Mouse (Mus musculus): ENCODE data around the gene Pdgfra. TPM values are rescaled to one million over a fixed set of nuclear protein-coding genes. Genes with fewer than 3 reads are reported as not detected.

Pdgfra gene
- polyA plus RNA-seq, 1 experiment from 2014 or later: 48.1 TPM

DNA sequence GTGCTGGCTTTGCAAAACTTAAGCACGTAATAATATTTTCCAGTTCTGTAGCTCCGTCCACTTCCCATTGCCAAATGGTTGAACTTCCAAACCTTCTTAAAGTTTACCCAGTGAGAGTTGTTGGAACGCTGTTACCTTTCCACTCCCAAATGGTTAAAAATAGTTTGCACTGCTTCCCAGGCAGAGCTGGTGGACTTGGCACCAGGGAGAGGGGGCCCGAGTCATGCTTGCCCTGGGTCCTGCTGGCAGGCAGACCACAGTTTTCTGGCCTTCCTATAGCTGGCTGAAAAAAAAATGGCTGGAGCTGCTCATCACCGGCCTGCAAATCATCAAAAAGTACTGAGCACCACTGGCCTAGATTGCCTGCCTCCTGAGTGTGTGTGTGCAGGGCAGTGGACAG lies 32.0 kb downstream of the Pdgfra start:
- no peak overlapping the region for H3K27ac ChIP-seq (ENCODE audit: low read depth)
- DNase-seq: no peak
- no peak overlapping the region for H3K4me2 ChIP-seq
- no peaks in the 10 kb centered on the region for H3K9me3 ChIP-seq (ENCODE audit: low read depth, low read length)
- TF ChIP-seq CTCF (IDR thresholded peaks at IDR 0.05; ENCODE audit: low read depth): no peak
- H3K9ac ChIP-seq: no peak overlapping the region
- no peak overlapping the region for H3K4me3 ChIP-seq (ENCODE audit: low read depth, low read length)
- ATAC-seq (ENCODE audit: insufficient read depth): no peak
- no peaks in the 10 kb centered on the region for H3K27me3 ChIP-seq (ENCODE audit: insufficient read depth, low read length)
- 78% methylated on average over 5 of the region's 5 CpGs for WGBS
- H3K4me1 ChIP-seq (ENCODE audit: insufficient read depth): no peaks in the 10 kb centered on the region
- H3K36me3 ChIP-seq (ENCODE audit: insufficient read depth): peaks cover 80% of the 10 kb centered on the region

GRCm38 (mm10) chr5:75184693-75185235 lies 32.7 kb downstream of the Pdgfra start:
- ATAC-seq (ENCODE audit: insufficient read depth) (no peak), DNase-seq (no peak)
- H3K9me3 ChIP-seq (ENCODE audit: low read depth, low read length): no peaks in the 10 kb centered on the region
- H3K27ac ChIP-seq (ENCODE audit: low read depth): no peak overlapping the region
- no peak overlapping the region for H3K4me2 ChIP-seq
- no peak overlapping the region for H3K9ac ChIP-seq
- H3K27me3 ChIP-seq (ENCODE audit: insufficient read depth, low read length): no peaks in the 10 kb centered on the region
- no peak overlapping the region for H3K4me3 ChIP-seq (ENCODE audit: low read depth, low read length)
- WGBS: 66% methylated on average over 7 of the region's 7 CpGs
- no peak for TF ChIP-seq CTCF (IDR thresholded peaks at IDR 0.05; ENCODE audit: low read depth)
- H3K36me3 ChIP-seq (ENCODE audit: insufficient read depth): peaks cover 81% of the 10 kb centered on the region
- H3K4me1 ChIP-seq (ENCODE audit: insufficient read depth): no peaks in the 10 kb centered on the region

DNA sequence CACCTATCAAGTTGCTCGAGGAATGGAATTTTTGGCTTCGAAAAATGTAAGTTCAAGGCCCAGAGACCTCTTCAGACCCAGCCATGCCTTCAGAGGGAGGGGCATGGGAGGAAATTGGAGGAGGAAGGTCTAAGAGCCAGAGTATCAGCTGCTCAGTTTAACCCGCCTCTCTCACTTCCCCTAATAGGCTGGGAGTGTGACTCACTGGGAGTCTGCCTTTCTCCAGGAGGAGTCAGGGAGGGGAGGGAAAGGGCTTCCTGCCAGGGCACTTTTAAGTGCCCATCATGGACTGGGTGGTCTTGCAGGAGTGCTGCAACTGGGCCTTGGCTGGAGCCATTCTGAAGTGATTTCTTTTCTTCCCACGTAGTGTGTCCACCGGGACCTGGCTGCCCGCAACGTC lies 33.5 kb downstream of the Pdgfra start:
- peak; percentile 28 for DNase-seq
- 74% methylated on average over 7 of the region's 7 CpGs for WGBS
- Histone ChIP-seq H3K4me2 (no peak overlapping the region), H3K27me3 (ENCODE audit: insufficient read depth, low read length) (no peaks in the 10 kb centered on the region), H3K27ac (ENCODE audit: low read depth) (no peak overlapping the region), H3K36me3 (ENCODE audit: insufficient read depth) (peaks cover 78% of the 10 kb centered on the region), H3K4me1 (ENCODE audit: insufficient read depth) (no peaks in the 10 kb centered on the region), H3K9ac (no peak overlapping the region), H3K9me3 (ENCODE audit: low read depth, low read length) (no peaks in the 10 kb centered on the region), H3K4me3 (ENCODE audit: low read depth, low read length) (no peak overlapping the region)
- TF ChIP-seq CTCF (IDR thresholded peaks at IDR 0.05; ENCODE audit: low read depth): no peak
- ATAC-seq (ENCODE audit: insufficient read depth): peak; percentile 52

DNA sequence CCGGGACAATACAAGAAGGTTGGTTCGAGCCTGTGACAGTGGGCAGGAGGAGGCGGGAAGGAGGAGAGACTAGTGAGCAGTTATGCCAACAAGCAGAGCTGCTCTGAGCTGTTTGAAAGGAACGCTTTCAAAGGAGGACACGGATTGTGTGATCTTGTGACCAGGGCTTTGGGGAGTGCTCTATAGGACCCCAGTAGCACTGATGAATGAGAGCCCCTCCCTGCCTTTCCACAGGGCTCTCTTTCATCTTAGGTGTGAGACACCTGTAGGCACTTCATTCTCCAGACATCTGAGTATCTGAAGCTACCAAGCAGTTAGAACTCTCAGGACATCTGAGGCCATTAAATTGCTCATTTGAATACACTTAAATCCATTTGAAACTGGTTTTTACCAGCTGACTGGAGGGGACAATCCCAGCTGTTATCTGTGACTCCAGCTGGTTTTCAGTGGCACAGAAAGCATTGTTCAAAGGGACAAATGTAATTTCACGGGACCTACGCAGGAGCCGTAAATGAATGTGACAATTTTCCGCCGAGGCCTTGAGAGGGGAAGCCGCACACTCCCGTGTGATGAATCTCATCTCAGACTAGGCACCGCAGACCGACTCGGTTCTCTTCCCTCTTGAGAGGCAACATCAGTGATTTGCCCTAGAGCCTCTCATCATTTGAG lies 37.4 kb downstream of the Pdgfra start:
- TF ChIP-seq CTCF (IDR thresholded peaks at IDR 0.05; ENCODE audit: low read depth): no peak
- DNase-seq: no peak
- Histone ChIP-seq H3K27me3 (ENCODE audit: insufficient read depth, low read length) (no peaks in the 10 kb centered on the region), H3K27ac (ENCODE audit: low read depth) (no peak overlapping the region), H3K4me2 (no peak overlapping the region), H3K9ac (no peak overlapping the region), H3K4me3 (ENCODE audit: low read depth, low read length) (no peak overlapping the region), H3K9me3 (ENCODE audit: low read depth, low read length) (no peaks in the 10 kb centered on the region), H3K4me1 (ENCODE audit: insufficient read depth) (no peaks in the 10 kb centered on the region), H3K36me3 (ENCODE audit: insufficient read depth) (peaks cover 77% of the 10 kb centered on the region)
- 83% methylated on average over 15 of the region's 15 CpGs for WGBS
- no peak for ATAC-seq (ENCODE audit: insufficient read depth)

DNA sequence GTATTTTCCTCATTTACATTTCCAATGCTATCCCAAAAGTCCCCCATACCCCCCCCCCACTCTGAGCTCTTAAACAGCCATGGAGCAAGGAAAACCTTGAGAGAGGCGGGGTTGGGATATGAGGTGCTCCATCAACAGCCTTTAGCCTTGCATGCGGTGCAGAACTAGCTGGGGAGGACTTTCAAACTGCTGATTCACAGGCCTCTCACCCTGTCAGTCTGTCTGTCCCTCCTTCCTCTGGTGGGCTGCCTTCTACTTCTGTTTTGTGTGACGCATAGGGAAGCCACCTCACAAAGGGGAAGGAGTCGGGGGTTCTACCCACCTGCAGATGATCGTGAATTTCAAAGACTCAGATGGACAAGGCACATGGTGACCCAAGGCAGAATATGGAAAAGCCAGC lies 41.0 kb downstream of the Pdgfra start:
- Histone ChIP-seq H3K27ac (ENCODE audit: low read depth) (no peak overlapping the region), H3K9ac (no peak overlapping the region), H3K4me2 (no peak overlapping the region), H3K36me3 (ENCODE audit: insufficient read depth) (peaks cover 76% of the 10 kb centered on the region), H3K4me1 (ENCODE audit: insufficient read depth) (no peaks in the 10 kb centered on the region), H3K9me3 (ENCODE audit: low read depth, low read length) (no peaks in the 10 kb centered on the region), H3K4me3 (ENCODE audit: low read depth, low read length) (no peak overlapping the region), H3K27me3 (ENCODE audit: insufficient read depth, low read length) (no peaks in the 10 kb centered on the region)
- no peak for ATAC-seq (ENCODE audit: insufficient read depth)
- 90% methylated on average over 5 of the region's 5 CpGs for whole genome bisulfite sequencing
- no peak for TF ChIP-seq CTCF (IDR thresholded peaks at IDR 0.05; ENCODE audit: low read depth)
- no peak for DNase-seq

GRCm38 (mm10) chr5:75198413-75198812 lies 46.3 kb downstream of the Pdgfra start:
- H3K27ac ChIP-seq (ENCODE audit: low read depth): no peak overlapping the region
- H3K9ac ChIP-seq: no peak overlapping the region
- H3K9me3 ChIP-seq (ENCODE audit: low read depth, low read length): no peaks in the 10 kb centered on the region
- WGBS: 75% methylated on average over 8 of the region's 8 CpGs
- H3K4me2 ChIP-seq: no peak overlapping the region
- TF ChIP-seq CTCF (IDR thresholded peaks at IDR 0.05; ENCODE audit: low read depth): no peak
- no peak for DNase-seq
- H3K4me1 ChIP-seq (ENCODE audit: insufficient read depth): no peaks in the 10 kb centered on the region
- H3K27me3 ChIP-seq (ENCODE audit: insufficient read depth, low read length): no peaks in the 10 kb centered on the region
- H3K4me3 ChIP-seq (ENCODE audit: low read depth, low read length): no peak overlapping the region
- no peak for ATAC-seq (ENCODE audit: insufficient read depth)
- H3K36me3 ChIP-seq (ENCODE audit: insufficient read depth): peaks cover 48% of the 10 kb centered on the region

GRCm38 (mm10) chr5:75199698-75200365 lies 47.7 kb downstream of the Pdgfra start:
- Histone ChIP-seq H3K9ac (no peak overlapping the region), H3K9me3 (ENCODE audit: low read depth, low read length) (no peaks in the 10 kb centered on the region), H3K27me3 (ENCODE audit: insufficient read depth, low read length) (no peaks in the 10 kb centered on the region), H3K27ac (ENCODE audit: low read depth) (no peak overlapping the region), H3K4me2 (no peak overlapping the region), H3K36me3 (ENCODE audit: insufficient read depth) (peaks cover 37% of the 10 kb centered on the region), H3K4me1 (ENCODE audit: insufficient read depth) (no peaks in the 10 kb centered on the region), H3K4me3 (ENCODE audit: low read depth, low read length) (no peak overlapping the region)
- DNase-seq (no peak), ATAC-seq (ENCODE audit: insufficient read depth) (no peak)
- TF ChIP-seq CTCF (IDR thresholded peaks at IDR 0.05; ENCODE audit: low read depth): no peak
- 71% methylated on average over 9 of the region's 9 CpGs for WGBS

All from lung, embryonic 14.5 days (tissue).